Mouse (Mus musculus): ENCODE data around the gene Smpd1.

- TF ChIP-seq POLR2A (IDR thresholded peaks at IDR 0.05; ENCODE audit: borderline replicate concordance, low read depth, low read length) (no peak), CTCF (IDR thresholded peaks at IDR 0.05; ENCODE audit: low read depth, low read length) (no peak)
These were observed 35.9 kb downstream of the Smpd1 start for GRCm38 (mm10) chr7:105590097-105590496.
